Mouse (Mus musculus): Measurements from ENCODE around the gene Gucy1b1. TPM values are rescaled to one million over a fixed set of nuclear protein-coding genes. Genes with fewer than 3 reads are reported as not detected.

Gene Gucy1b1
- polyA plus RNA-seq, 1 experiment from 2014 or later: 7.2 TPM

DNA sequence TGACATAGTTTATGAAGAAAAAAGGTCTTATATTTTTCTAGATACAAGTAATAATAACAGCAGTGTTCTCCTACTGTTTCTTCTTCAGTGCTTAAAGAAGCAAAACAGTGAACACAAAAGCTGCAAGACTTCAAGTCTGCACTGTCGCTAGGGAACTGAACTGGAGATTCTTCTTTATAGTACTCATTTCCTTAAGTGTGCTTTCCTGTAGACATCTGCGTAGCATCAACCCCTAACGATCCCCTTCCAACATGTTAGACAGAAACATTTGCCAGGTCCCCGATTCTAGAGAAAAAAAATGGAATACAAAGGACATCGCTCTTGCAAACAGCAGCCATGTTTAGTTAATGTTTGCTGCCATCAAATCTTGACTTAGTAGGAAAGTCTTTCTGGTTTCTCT is 6.7 kb downstream of the Gucy1b1 start:
- Histone ChIP-seq H3K4me3 (ENCODE audit: low read depth, low read length) (no peak overlapping the region), H3K4me2 (ENCODE audit: low read depth, low read length, severe bottlenecking) (no peak overlapping the region), H3K36me3 (ENCODE audit: control insufficient read depth, insufficient read depth, low read length) (no peaks in the 10 kb centered on the region), H3K9me3 (ENCODE audit: control insufficient read depth, low read length) (no peaks in the 10 kb centered on the region), H3K9ac (ENCODE audit: low read length) (no peak overlapping the region), H3K27me3 (ENCODE audit: control insufficient read depth, insufficient read depth, low read length) (no peaks in the 10 kb centered on the region), H3K27ac (ENCODE audit: low read depth, low read length) (no peak overlapping the region), H3K4me1 (replicated peaks; ENCODE audit: control insufficient read depth, insufficient read depth, low read length) (no peaks in the 10 kb centered on the region)
- 86% methylated on average over 5 of the region's 5 CpGs for WGBS
- ATAC-seq (replicated peaks; ENCODE audit: low FRiP score): no peak
- no peak for DNase-seq (ENCODE audit: low spot score)

DNA sequence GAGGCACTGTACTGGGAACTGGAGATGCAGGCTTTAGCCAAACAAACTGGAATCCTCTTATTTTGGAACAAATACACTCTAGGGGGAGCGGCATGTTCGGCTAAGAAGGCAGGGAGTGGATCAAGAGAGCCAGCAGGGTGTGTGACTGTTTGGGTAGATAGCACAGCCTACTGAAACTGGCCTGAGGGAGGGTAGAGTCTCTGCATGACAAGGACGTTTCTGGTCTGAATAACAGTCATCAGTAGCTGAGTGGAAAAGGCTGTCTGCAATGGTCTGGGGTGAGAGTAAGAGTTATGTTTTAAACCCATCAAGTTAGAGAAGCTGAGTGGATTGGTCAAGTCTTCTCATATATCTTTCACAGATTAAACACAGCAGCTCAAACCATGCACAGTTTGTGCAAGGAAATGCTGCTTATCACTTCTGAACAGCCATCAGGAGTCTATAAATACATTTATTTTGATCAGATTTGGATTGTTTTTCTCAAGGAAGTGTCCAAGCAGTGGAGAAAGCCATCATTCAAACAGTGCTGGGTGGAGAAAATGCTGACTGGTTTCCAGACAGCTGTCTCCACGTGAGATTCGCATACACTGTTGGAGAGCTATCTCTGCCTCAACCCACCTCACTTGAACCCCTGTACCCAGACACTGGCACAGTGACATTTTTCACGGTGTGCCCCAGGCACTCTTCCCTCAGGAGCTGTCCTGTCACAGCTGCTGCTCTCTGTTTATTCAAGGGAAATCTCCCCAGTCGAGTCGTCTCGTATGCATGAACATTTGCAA is 12.9 kb downstream of the Gucy1b1 start:
- WGBS: 58% methylated on average over 9 of the region's 9 CpGs
- H3K36me3 ChIP-seq (ENCODE audit: control insufficient read depth, insufficient read depth, low read length): no peaks in the 10 kb centered on the region
- H3K9ac ChIP-seq (ENCODE audit: low read length): no peak overlapping the region
- no peak overlapping the region for H3K4me3 ChIP-seq (ENCODE audit: low read depth, low read length)
- H3K9me3 ChIP-seq (ENCODE audit: control insufficient read depth, low read length): no peaks in the 10 kb centered on the region
- no peak for DNase-seq (ENCODE audit: low spot score)
- no peak for ATAC-seq (replicated peaks; ENCODE audit: low FRiP score)
- H3K4me2 ChIP-seq (ENCODE audit: low read depth, low read length, severe bottlenecking): no peak overlapping the region
- H3K27me3 ChIP-seq (ENCODE audit: control insufficient read depth, insufficient read depth, low read length): no peaks in the 10 kb centered on the region
- no peaks in the 10 kb centered on the region for H3K4me1 ChIP-seq (replicated peaks; ENCODE audit: control insufficient read depth, insufficient read depth, low read length)
- H3K27ac ChIP-seq (ENCODE audit: low read depth, low read length): no peak overlapping the region

DNA sequence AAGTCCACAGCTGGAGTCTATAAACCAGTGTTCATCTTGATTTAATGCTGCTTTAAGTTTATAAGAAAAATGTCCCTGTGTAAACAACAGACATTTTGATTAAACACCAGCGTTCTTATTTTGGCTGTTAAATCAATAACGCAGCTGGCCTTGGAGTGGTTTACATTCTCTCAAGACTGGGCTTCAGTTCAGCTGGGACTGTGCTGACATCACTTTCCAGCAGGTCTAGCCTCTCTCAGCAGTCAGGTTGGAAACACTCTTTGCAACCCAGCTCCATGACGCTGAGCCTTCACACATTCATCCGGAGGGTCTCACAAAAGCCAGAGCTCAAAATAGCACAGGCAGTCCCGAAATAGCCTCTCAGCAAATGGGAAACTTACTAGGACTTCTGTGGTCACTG is 17.3 kb downstream of the Gucy1b1 start:
- Histone ChIP-seq H3K9me3 (ENCODE audit: control insufficient read depth, low read length) (no peaks in the 10 kb centered on the region), H3K27ac (ENCODE audit: low read depth, low read length) (no peak overlapping the region), H3K27me3 (ENCODE audit: control insufficient read depth, insufficient read depth, low read length) (no peaks in the 10 kb centered on the region), H3K4me3 (ENCODE audit: low read depth, low read length) (no peak overlapping the region), H3K4me1 (replicated peaks; ENCODE audit: control insufficient read depth, insufficient read depth, low read length) (no peaks in the 10 kb centered on the region), H3K4me2 (ENCODE audit: low read depth, low read length, severe bottlenecking) (no peak overlapping the region), H3K36me3 (ENCODE audit: control insufficient read depth, insufficient read depth, low read length) (no peaks in the 10 kb centered on the region), H3K9ac (ENCODE audit: low read length) (no peak overlapping the region)
- no peak for DNase-seq (ENCODE audit: low spot score)
- WGBS: 75% methylated on average over 5 of the region's 5 CpGs
- no peak for ATAC-seq (replicated peaks; ENCODE audit: low FRiP score)

DNA sequence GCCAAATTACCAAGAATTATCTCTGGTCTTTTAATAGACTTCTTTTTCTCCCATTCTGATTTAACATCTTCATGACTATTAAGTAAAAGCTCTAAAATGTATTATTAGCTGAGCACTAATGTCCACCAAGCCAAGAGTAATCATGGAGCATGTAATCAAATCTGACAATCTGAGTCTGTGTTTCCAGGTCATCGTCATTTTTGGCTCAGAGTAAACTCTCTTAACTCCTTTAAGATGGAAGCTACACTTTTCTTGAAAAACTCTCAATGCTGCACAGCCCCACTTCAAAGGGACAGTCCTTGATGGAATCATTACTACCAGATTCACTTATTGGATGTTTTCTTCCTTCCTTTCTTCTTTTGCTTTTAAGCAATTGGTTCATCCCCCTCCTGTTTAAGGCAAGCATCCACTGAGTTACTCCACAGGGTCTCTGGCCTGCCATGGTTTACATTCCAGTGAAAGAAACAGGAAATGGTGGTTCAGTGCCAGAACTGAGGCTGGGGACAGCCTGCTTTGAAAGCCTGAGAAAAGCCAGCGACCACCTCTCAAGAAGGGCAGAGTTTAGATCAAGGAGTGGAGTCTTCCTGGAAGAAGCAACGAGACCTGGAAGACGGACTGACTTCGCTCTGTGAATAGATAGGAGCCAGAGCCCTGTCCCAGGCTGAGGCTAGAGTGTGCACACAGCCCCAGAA is 20.1 kb downstream of the Gucy1b1 start:
- Histone ChIP-seq H3K27ac (ENCODE audit: low read depth, low read length) (no peak overlapping the region), H3K4me1 (replicated peaks; ENCODE audit: control insufficient read depth, insufficient read depth, low read length) (no peaks in the 10 kb centered on the region), H3K9ac (ENCODE audit: low read length) (no peak overlapping the region), H3K9me3 (ENCODE audit: control insufficient read depth, low read length) (no peaks in the 10 kb centered on the region), H3K4me2 (ENCODE audit: low read depth, low read length, severe bottlenecking) (no peak overlapping the region), H3K27me3 (ENCODE audit: control insufficient read depth, insufficient read depth, low read length) (no peaks in the 10 kb centered on the region), H3K36me3 (ENCODE audit: control insufficient read depth, insufficient read depth, low read length) (no peaks in the 10 kb centered on the region), H3K4me3 (ENCODE audit: low read depth, low read length) (no peak overlapping the region)
- DNase-seq (ENCODE audit: low spot score): no peak
- no peak for ATAC-seq (replicated peaks; ENCODE audit: low FRiP score)
- 70% methylated on average over 5 of the region's 5 CpGs for WGBS

DNA sequence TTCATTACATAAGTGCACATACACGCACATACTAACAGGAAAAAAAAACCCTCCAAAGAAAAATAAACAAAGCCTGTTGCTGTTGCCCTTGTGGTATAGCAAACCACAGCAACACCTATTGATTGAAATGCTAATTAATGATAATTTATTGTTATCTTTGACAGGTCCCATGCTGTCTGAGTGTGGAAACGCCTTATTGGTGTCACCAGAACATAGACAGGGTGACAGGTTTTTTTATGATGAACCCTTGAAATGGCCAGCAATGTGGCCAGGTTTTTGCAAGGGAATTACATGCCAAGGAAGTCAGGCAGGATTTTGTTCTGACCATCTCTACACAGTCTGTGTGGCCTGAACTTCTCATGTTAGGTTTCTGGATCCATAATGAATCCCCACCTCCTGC is 22.5 kb downstream of the Gucy1b1 start:
- Histone ChIP-seq H3K4me1 (replicated peaks; ENCODE audit: control insufficient read depth, insufficient read depth, low read length) (no peaks in the 10 kb centered on the region), H3K27ac (ENCODE audit: low read depth, low read length) (no peak overlapping the region), H3K4me3 (ENCODE audit: low read depth, low read length) (no peak overlapping the region), H3K4me2 (ENCODE audit: low read depth, low read length, severe bottlenecking) (no peak overlapping the region), H3K27me3 (ENCODE audit: control insufficient read depth, insufficient read depth, low read length) (no peaks in the 10 kb centered on the region), H3K36me3 (ENCODE audit: control insufficient read depth, insufficient read depth, low read length) (no peaks in the 10 kb centered on the region), H3K9me3 (ENCODE audit: control insufficient read depth, low read length) (no peaks in the 10 kb centered on the region), H3K9ac (ENCODE audit: low read length) (no peak overlapping the region)
- WGBS: 64% methylated on average over 2 of the region's 2 CpGs
- ATAC-seq (replicated peaks; ENCODE audit: low FRiP score): no peak
- DNase-seq (ENCODE audit: low spot score): no peak

DNA sequence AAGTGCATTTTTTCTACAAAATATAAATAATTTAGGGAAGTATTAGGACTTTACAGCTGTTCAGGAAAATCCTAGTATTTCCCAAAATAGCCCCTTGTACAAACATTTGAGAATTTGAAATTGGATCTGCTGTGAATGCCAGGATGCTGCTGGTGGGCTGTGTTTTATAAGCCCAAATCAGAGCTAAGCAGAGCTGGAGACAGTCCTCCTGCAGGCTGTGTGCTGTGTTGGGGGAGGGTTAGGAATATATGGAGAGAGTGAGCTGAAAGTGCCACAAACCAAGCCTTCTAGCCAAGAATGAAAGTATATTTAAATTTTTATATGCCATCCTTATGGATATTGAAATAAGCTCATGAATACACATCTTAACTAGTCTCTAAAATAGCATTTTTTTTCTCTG is 23.0 kb downstream of the Gucy1b1 start:
- no peak for ATAC-seq (replicated peaks; ENCODE audit: low FRiP score)
- Histone ChIP-seq H3K4me3 (ENCODE audit: low read depth, low read length) (no peak overlapping the region), H3K4me2 (ENCODE audit: low read depth, low read length, severe bottlenecking) (no peak overlapping the region), H3K27me3 (ENCODE audit: control insufficient read depth, insufficient read depth, low read length) (no peaks in the 10 kb centered on the region), H3K9ac (ENCODE audit: low read length) (no peak overlapping the region), H3K36me3 (ENCODE audit: control insufficient read depth, insufficient read depth, low read length) (no peaks in the 10 kb centered on the region), H3K27ac (ENCODE audit: low read depth, low read length) (no peak overlapping the region), H3K4me1 (replicated peaks; ENCODE audit: control insufficient read depth, insufficient read depth, low read length) (no peaks in the 10 kb centered on the region), H3K9me3 (ENCODE audit: control insufficient read depth, low read length) (no peaks in the 10 kb centered on the region)
- no peak for DNase-seq (ENCODE audit: low spot score)

DNA sequence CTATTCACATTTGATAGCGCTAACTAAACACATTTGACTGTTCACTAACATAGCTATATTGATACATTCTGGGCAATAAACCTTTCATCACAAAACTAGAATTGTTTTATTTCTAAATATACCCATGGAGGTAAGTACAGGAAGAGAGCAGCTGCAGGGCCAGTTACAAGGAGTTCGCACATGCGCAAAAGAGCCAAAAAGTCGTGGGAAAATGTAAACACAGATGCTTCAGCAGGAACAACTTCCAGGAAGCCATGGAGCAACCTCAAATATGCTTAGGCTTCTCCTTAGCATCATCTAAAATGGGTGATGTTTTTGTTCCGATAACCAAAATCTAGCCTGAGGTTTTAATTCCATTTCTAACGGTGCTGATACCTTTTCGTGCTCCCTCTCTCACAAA is 25.8 kb downstream of the Gucy1b1 start:
- no peak overlapping the region for H3K4me3 ChIP-seq (ENCODE audit: low read depth, low read length)
- H3K4me1 ChIP-seq (replicated peaks; ENCODE audit: control insufficient read depth, insufficient read depth, low read length): no peaks in the 10 kb centered on the region
- H3K27me3 ChIP-seq (ENCODE audit: control insufficient read depth, insufficient read depth, low read length): no peaks in the 10 kb centered on the region
- H3K9me3 ChIP-seq (ENCODE audit: control insufficient read depth, low read length): no peaks in the 10 kb centered on the region
- 58% methylated on average over 7 of the region's 7 CpGs for WGBS
- no peak overlapping the region for H3K27ac ChIP-seq (ENCODE audit: low read depth, low read length)
- no peak overlapping the region for H3K4me2 ChIP-seq (ENCODE audit: low read depth, low read length, severe bottlenecking)
- ATAC-seq (replicated peaks; ENCODE audit: low FRiP score) (no peak), DNase-seq (ENCODE audit: low spot score) (no peak)
- H3K9ac ChIP-seq (ENCODE audit: low read length): no peak overlapping the region
- H3K36me3 ChIP-seq (ENCODE audit: control insufficient read depth, insufficient read depth, low read length): no peaks in the 10 kb centered on the region

DNA sequence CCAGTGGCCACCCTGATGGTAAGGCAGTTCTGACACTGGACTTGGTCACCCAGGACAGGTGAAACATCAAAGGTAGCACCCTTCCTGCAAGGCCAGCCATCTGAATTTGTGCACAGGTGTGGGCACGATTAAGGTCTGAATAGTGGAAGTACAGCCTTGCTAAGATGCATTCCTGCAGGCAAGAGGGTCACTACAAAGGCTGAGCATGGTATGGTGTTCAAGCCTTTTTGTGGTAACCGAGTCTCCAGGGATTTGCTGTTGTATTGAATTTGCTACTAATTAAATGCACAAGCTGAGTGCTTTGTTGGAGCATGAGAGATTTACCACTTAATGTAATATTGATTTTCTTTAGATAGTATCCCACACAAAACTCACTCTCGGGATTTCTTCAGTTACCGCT is 26.4 kb downstream of the Gucy1b1 start:
- no peaks in the 10 kb centered on the region for H3K4me1 ChIP-seq (replicated peaks; ENCODE audit: control insufficient read depth, insufficient read depth, low read length)
- no peak overlapping the region for H3K4me3 ChIP-seq (ENCODE audit: low read depth, low read length)
- H3K36me3 ChIP-seq (ENCODE audit: control insufficient read depth, insufficient read depth, low read length): no peaks in the 10 kb centered on the region
- no peaks in the 10 kb centered on the region for H3K27me3 ChIP-seq (ENCODE audit: control insufficient read depth, insufficient read depth, low read length)
- H3K27ac ChIP-seq (ENCODE audit: low read depth, low read length): no peak overlapping the region
- no peak for DNase-seq (ENCODE audit: low spot score)
- WGBS: 44% methylated on average over 4 of the region's 4 CpGs
- ATAC-seq (replicated peaks; ENCODE audit: low FRiP score): no peak; the same call in 1 of the 2 replicates
- H3K9me3 ChIP-seq (ENCODE audit: control insufficient read depth, low read length): no peaks in the 10 kb centered on the region
- no peak overlapping the region for H3K9ac ChIP-seq (ENCODE audit: low read length)
- H3K4me2 ChIP-seq (ENCODE audit: low read depth, low read length, severe bottlenecking): no peak overlapping the region
